Mouse (Mus musculus) MEL (cell line): ENCODE data around the gene Ngly1. TPM values are rescaled to one million over a fixed set of nuclear protein-coding genes. Genes with fewer than 3 reads are reported as not detected.
A peak's percentile ranks its signal among the peaks of the same experiment; 100 is the strongest.

Source experiments
- DNase-seq: peaks from one replicate; pipeline ENCODE4 v3.0.0; 2011; ENCODE audit warnings: low read depth, low spot score
- H3K27ac ChIP-seq: 2 replicates; pipeline ENCODE4 v1.5.1; 2012; ENCODE audit warnings: low read depth, mild to moderate bottlenecking, control low read depth, low read length, moderate library complexity; ENCODE audit not compliant: control insufficient read depth
- H3K27me3 ChIP-seq, 2 experiments: fragments of 150-350 bp in 1 of 2; sonication (generic) in 1 of 2; 2 replicates each; pipeline ENCODE4 v1.6.1; 2012; ENCODE audit warnings: low read length in 2 of 2, mild to moderate bottlenecking in 2 of 2, improper control_type of control experiment in 1 of 2, moderate library complexity in 1 of 2; ENCODE audit not compliant: insufficient read depth in 2 of 2, control insufficient read depth in 1 of 2
- H3K36me3 ChIP-seq, 2 experiments: 2 replicates each; pipeline ENCODE4 v1.6.1; 2012 to 2014; ENCODE audit warnings: low read length in 2 of 2, improper control_type of control experiment in 1 of 2, inconsistent platforms in 1 of 2, mild to moderate bottlenecking in 1 of 2; ENCODE audit not compliant: insufficient read depth in 2 of 2, control insufficient read depth in 1 of 2
- H3K4me1 ChIP-seq, 2 experiments: fragments of 150-350 bp in 1 of 2; sonication (generic) in 1 of 2; 2 replicates each; pipeline ENCODE4 v1.6.1; 2012; ENCODE audit warnings: low read length in 2 of 2, improper control_type of control experiment in 1 of 2, mild to moderate bottlenecking in 1 of 2; ENCODE audit not compliant: insufficient read depth in 2 of 2, control insufficient read depth in 1 of 2
- H3K4me3 ChIP-seq, 2 experiments: fragments of 150-350 bp in 1 of 2; sonication (generic) in 1 of 2; 2 replicates each; pipeline ENCODE4 v1.5.1; 2012; ENCODE audit warnings: low read depth in 2 of 2, low read length in 2 of 2, mild to moderate bottlenecking in 2 of 2, moderate library complexity in 2 of 2, control low read depth in 1 of 2, improper control_type of control experiment in 1 of 2; ENCODE audit not compliant: control insufficient read depth in 1 of 2, insufficient read depth in 1 of 2
- H3K79me2 ChIP-seq: 2 replicates; pipeline ENCODE4 v1.6.1; 2012; ENCODE audit warnings: mild to moderate bottlenecking, low read length, moderate library complexity; ENCODE audit not compliant: control insufficient read depth, poor library complexity, insufficient read depth
- H3K9ac ChIP-seq: 2 replicates; pipeline ENCODE4 v1.6.1; 2012; ENCODE audit warnings: low read depth, mild to moderate bottlenecking, control low read depth, low read length, moderate library complexity; ENCODE audit not compliant: control insufficient read depth, poor library complexity, severe bottlenecking
- H3K9me3 ChIP-seq: fragments of 150-350 bp; sonication (generic); replicated peaks from 2 replicates; pipeline ENCODE4 v1.6.1; 2012; ENCODE audit warnings: mild to moderate bottlenecking, low read length, improper control_type of control experiment, moderate library complexity; ENCODE audit not compliant: insufficient read depth
- BHLHE40 ChIP-seq: IDR thresholded peaks from 2 replicates; pipeline ENCODE4 v1.6.1; 2012; ENCODE audit warnings: low read depth, mild to moderate bottlenecking, inconsistent platforms, low read length, improper control_type of control experiment, borderline replicate concordance
- CHD1 ChIP-seq: IDR thresholded peaks from 2 replicates; pipeline ENCODE4 v1.6.1; 2012; ENCODE audit warnings: low read depth, mild to moderate bottlenecking, inconsistent platforms, low read length, improper control_type of control experiment
- CHD2 ChIP-seq: IDR thresholded peaks from 2 replicates; pipeline ENCODE4 v1.6.1; 2011; ENCODE audit warnings: low read length, improper control_type of control experiment
- CTCF ChIP-seq, 3 experiments: IDR thresholded peaks in 2 of 3; conservative IDR thresholded peaks in 1 of 3; 2 replicates each; pipeline ENCODE4 v1.5.1; 2011 to 2012; ENCODE audit warnings: low read length in 3 of 3, low read depth in 2 of 3, mild to moderate bottlenecking in 2 of 3, improper control_type of control experiment in 1 of 3, inconsistent platforms in 1 of 3, mixed read lengths in 1 of 3, moderate library complexity in 1 of 3; ENCODE audit not compliant: control insufficient read depth in 1 of 3, insufficient read depth in 1 of 3, poor library complexity in 1 of 3, severe bottlenecking in 1 of 3
- E2F4 ChIP-seq: IDR thresholded peaks from 2 replicates; pipeline ENCODE4 v1.6.1; 2011; ENCODE audit warnings: low read depth, low read length, improper control_type of control experiment, borderline replicate concordance
- ELF1 ChIP-seq: IDR thresholded peaks from 2 replicates; pipeline ENCODE4 v1.6.1; 2014; ENCODE audit warnings: low read depth, mild to moderate bottlenecking, inconsistent platforms, low read length, improper control_type of control experiment, moderate library complexity
- EP300 ChIP-seq, 2 experiments: IDR thresholded peaks; 2 replicates each; pipeline ENCODE4 v1.6.1; 2011; ENCODE audit warnings: improper control_type of control experiment in 2 of 2, low read length in 2 of 2, low read depth in 1 of 2, mild to moderate bottlenecking in 1 of 2
- ETS1 ChIP-seq: IDR thresholded peaks from 2 replicates; pipeline ENCODE4 v1.6.1; 2012; ENCODE audit warnings: low read depth, mild to moderate bottlenecking, inconsistent platforms, low read length, improper control_type of control experiment, moderate library complexity
- GABPA ChIP-seq: IDR thresholded peaks from 2 replicates; pipeline ENCODE4 v1.6.1; 2012; ENCODE audit warnings: low read depth, mild to moderate bottlenecking, inconsistent platforms, low read length, improper control_type of control experiment, moderate library complexity
- GATA1 ChIP-seq: IDR thresholded peaks from 2 replicates; pipeline ENCODE4 v1.6.1; 2011; ENCODE audit warnings: low read depth, low read length, improper control_type of control experiment
- JUND ChIP-seq: IDR thresholded peaks from 2 replicates; pipeline ENCODE4 v1.6.1; 2011; ENCODE audit warnings: low read depth, mild to moderate bottlenecking, improper control_type of control experiment, low read length
- KAT2A ChIP-seq: conservative IDR thresholded peaks from 2 replicates; pipeline ENCODE4 v1.6.1; 2012; ENCODE audit warnings: low read depth, low read length, improper control_type of control experiment, inconsistent platforms
- MAFK ChIP-seq: IDR thresholded peaks from 2 replicates; pipeline ENCODE4 v1.6.1; 2011; ENCODE audit warnings: low read depth, mild to moderate bottlenecking, low read length, improper control_type of control experiment, borderline replicate concordance
- MAX ChIP-seq: IDR thresholded peaks from 2 replicates; pipeline ENCODE4 v1.6.1; 2011; ENCODE audit warnings: low read length, improper control_type of control experiment
- MAZ ChIP-seq: IDR thresholded peaks from 2 replicates; pipeline ENCODE4 v1.6.1; 2012; ENCODE audit warnings: low read depth, mild to moderate bottlenecking, inconsistent platforms, low read length, improper control_type of control experiment
- MEF2A ChIP-seq: IDR thresholded peaks from 2 replicates; pipeline ENCODE4 v1.6.1; 2014; ENCODE audit warnings: low read depth, mild to moderate bottlenecking, inconsistent platforms, low read length, improper control_type of control experiment; ENCODE audit not compliant: poor library complexity, insufficient replicate concordance, severe bottlenecking; ENCODE audit errors: extremely low read depth
- MXI1 ChIP-seq: IDR thresholded peaks from 2 replicates; pipeline ENCODE4 v1.6.1; 2011; ENCODE audit warnings: mild to moderate bottlenecking, low read depth, low read length, improper control_type of control experiment
- MYB ChIP-seq: IDR thresholded peaks from 2 replicates; pipeline ENCODE4 v1.6.1; 2011; ENCODE audit warnings: mild to moderate bottlenecking, low read depth, low read length, improper control_type of control experiment
- MYC ChIP-seq: IDR thresholded peaks from 2 replicates; pipeline ENCODE4 v1.6.1; 2011; ENCODE audit warnings: low read depth, mild to moderate bottlenecking, low read length, improper control_type of control experiment, moderate library complexity
- NRF1 ChIP-seq: IDR thresholded peaks from 2 replicates; pipeline ENCODE4 v1.6.1; 2014; ENCODE audit warnings: low read depth, mild to moderate bottlenecking, inconsistent platforms, low read length, improper control_type of control experiment, moderate library complexity; ENCODE audit not compliant: poor library complexity, insufficient read depth, severe bottlenecking
- POLR2AphosphoS2 ChIP-seq: IDR thresholded peaks from 2 replicates; pipeline ENCODE4 v1.6.1; 2011; ENCODE audit warnings: low read length, improper control_type of control experiment
- POLR2AphosphoS5 ChIP-seq: IDR thresholded peaks from 2 replicates; pipeline ENCODE4 v1.6.1; 2012; ENCODE audit warnings: low read depth, borderline replicate concordance, mild to moderate bottlenecking, inconsistent platforms, low read length, moderate library complexity, mixed read lengths
- RAD21 ChIP-seq: IDR thresholded peaks from 2 replicates; pipeline ENCODE4 v1.6.1; 2011; ENCODE audit warnings: mild to moderate bottlenecking, low read depth, low read length, improper control_type of control experiment
- RCOR1 ChIP-seq: IDR thresholded peaks from 2 replicates; pipeline ENCODE4 v1.6.1; 2012; ENCODE audit warnings: low read depth, mild to moderate bottlenecking, inconsistent platforms, low read length, improper control_type of control experiment
- SIN3A ChIP-seq: IDR thresholded peaks from 2 replicates; pipeline ENCODE4 v1.6.1; 2012; ENCODE audit warnings: low read length, improper control_type of control experiment, inconsistent platforms
- SMC3 ChIP-seq: IDR thresholded peaks from 2 replicates; pipeline ENCODE4 v1.6.1; 2011; ENCODE audit warnings: low read depth, low read length, improper control_type of control experiment
- TAL1 ChIP-seq: IDR thresholded peaks from 2 replicates; pipeline ENCODE4 v1.6.1; 2012; ENCODE audit warnings: mild to moderate bottlenecking, inconsistent platforms, low read length, moderate library complexity, mixed read lengths
- TBP ChIP-seq: IDR thresholded peaks from 2 replicates; pipeline ENCODE4 v1.8.0; 2011; ENCODE audit warnings: low read depth, low read length, improper control_type of control experiment
- TCF12 ChIP-seq: IDR thresholded peaks from 2 replicates; pipeline ENCODE4 v1.6.1; 2014; ENCODE audit warnings: low read depth, mild to moderate bottlenecking, inconsistent platforms, low read length, improper control_type of control experiment, moderate library complexity
- UBTF ChIP-seq: IDR thresholded peaks from 2 replicates; pipeline ENCODE4 v1.6.1; 2012; ENCODE audit warnings: low read depth, mild to moderate bottlenecking, inconsistent platforms, low read length, improper control_type of control experiment, moderate library complexity, borderline replicate concordance; ENCODE audit not compliant: insufficient read depth
- ZKSCAN1 ChIP-seq: IDR thresholded peaks from 2 replicates; pipeline ENCODE4 v1.6.1; 2012; ENCODE audit warnings: low read depth, mild to moderate bottlenecking, inconsistent platforms, low read length, improper control_type of control experiment, moderate library complexity
- ZMIZ1 ChIP-seq: IDR thresholded peaks from 2 replicates; pipeline ENCODE4 v1.6.1; 2012; ENCODE audit warnings: low read depth, mild to moderate bottlenecking, inconsistent platforms, low read length, improper control_type of control experiment, moderate library complexity
- polyA plus RNA-seq, 2 experiments: library from polyadenylated mRNA; stranded (reverse) in 1 of 2; unstranded in 1 of 2; fragments of >175 nt in 1 of 2; fragments of >200 nt in 1 of 2; gene quantifications; 2 replicates each; pipeline versions ENCODE4 v1.2.1 to v1.2.4; 2012; ENCODE audit warnings: low replicate concordance in 2 of 2, low read depth in 1 of 2; ENCODE audit not compliant: insufficient read length in 2 of 2, insufficient read depth in 1 of 2, missing spikeins in 1 of 2
- total RNA-seq: library from RNA; depleted of rRNA; stranded (reverse); fragments of 300-350 nt; gene quantifications from 2 replicates; pipeline ENCODE4 v1.2.3, GENCODE M21; 2012

Ngly1 gene
- total and polyA plus RNA-seq, 3 experiments = 26.7 to 28.7 TPM; not detected in 1

DNA sequence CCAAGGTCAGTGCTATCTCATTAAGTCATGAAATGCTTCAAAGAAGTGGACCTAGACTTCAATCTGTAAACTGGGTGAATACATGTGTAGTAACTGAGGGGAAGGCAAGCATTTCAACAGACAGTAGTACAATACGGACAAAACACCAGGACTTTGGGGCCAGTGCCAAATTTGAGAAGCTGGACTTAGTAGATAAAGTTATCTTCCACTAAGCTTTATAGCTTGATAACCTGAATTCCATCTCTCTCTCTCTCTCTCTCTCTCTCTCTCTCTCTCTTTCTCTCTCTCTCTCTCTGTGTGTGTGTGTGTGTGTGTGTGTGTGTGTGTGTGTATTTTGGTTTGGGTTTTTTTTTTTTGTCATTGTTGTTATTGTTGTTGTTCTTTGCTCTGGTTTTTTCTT is 4.0 kb upstream of the Ngly1 start (continued):
- TF ChIP-seq GABPA (no peak), ZMIZ1 (no peak), POLR2AphosphoS5 (no peak), CHD1 (no peak), TAL1 (peak; percentile 81), ETS1 (peak; percentile 90), MAX (no peak), CHD2 (no peak), TCF12 (peak; percentile 96), EP300 (IDR thresholded peaks at IDR 0.05; ENCODE audit: low read depth in 1 of 2, low read length in 2 of 2) (peak; percentile 88 to 89), CTCF (IDR thresholded peaks at IDR 0.05 in 2 of 3, conservative IDR thresholded peaks at IDR 0.05 in 1 of 3; ENCODE audit: control insufficient read depth in 1 of 3, insufficient read depth in 1 of 3, low read depth in 2 of 3, low read length in 3 of 3, poor library complexity in 1 of 3, severe bottlenecking in 1 of 3) (no peak), UBTF (no peak), E2F4 (no peak)

DNA sequence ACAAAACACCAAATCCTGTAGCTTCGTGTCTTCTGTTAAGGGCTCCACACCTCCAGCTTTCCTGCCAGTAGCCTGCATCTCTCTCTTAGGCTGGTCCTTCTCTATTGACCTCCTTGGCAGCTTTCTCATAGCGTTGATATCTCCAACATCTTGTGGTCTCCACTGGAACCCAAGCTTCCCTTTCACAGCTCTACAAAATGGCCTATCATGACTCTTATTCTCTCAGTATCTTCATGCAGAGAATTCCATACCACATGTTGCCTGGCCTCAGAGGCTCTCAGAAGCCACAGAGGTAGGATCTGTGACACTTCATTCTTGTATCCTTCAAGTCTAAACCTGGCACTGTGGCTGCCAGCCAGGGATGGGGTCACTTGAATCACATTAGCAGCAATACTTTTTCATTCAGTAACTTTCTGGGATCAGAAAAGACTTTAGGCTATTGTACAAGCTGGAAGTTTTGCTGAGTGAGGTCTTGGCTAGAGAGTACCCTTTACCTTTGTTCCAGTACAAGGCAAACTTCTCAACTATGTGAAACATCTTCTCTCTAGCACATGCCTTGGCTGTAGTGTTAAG is 2.7 kb upstream of the Ngly1 start:
- no peaks in the 10 kb centered on the region for H3K9me3 ChIP-seq
- no peaks in the 10 kb centered on the region for H3K27me3 ChIP-seq
- DNase-seq = peak; percentile 63
- H3K4me3 ChIP-seq = no peak overlapping the region
- H3K79me2 ChIP-seq = peaks cover 8% of the 10 kb centered on the region
- H3K9ac ChIP-seq = no peak overlapping the region
- H3K4me1 ChIP-seq = peaks cover 30 to 32% of the 10 kb centered on the region in 2 experiments
- H3K36me3 ChIP-seq = peaks cover 0 to 50% of the 10 kb centered on the region in 2 experiments; a peak in 2 of 4 replicates
- peak overlapping the region; percentile 53 for H3K27ac ChIP-seq
- TF ChIP-seq ZKSCAN1 (no peak), CHD1 (no peak), MEF2A (no peak), GATA1 (peak; percentile 45; the same call in 1 of the 2 replicates), TBP (no peak), JUND (peak; percentile 46; the same call in 1 of the 2 replicates), TAL1 (no peak), TCF12 (peak; percentile 56), ZMIZ1 (no peak), ELF1 (no peak), SIN3A (peak; percentile 64), RCOR1 (peak; percentile 62), GABPA (no peak), NRF1 (no peak), MAFK (no peak), CHD2 (no peak), MAZ (no peak), KAT2A (no peak), E2F4 (no peak), BHLHE40 (no peak), RAD21 (no peak), UBTF (no peak), EP300 (IDR thresholded peaks at IDR 0.05; ENCODE audit: low read depth in 1 of 2, low read length in 2 of 2) (peak in 1 of 2 experiments; percentile 62; a peak in 3 of 4 replicates), POLR2AphosphoS2 (no peak), MYB (no peak), ETS1 (peak; percentile 65), CTCF (IDR thresholded peaks at IDR 0.05 in 2 of 3, conservative IDR thresholded peaks at IDR 0.05 in 1 of 3; ENCODE audit: control insufficient read depth in 1 of 3, insufficient read depth in 1 of 3, low read depth in 2 of 3, low read length in 3 of 3, poor library complexity in 1 of 3, severe bottlenecking in 1 of 3) (no peak), MXI1 (peak; percentile 61; the same call in 1 of the 2 replicates), MAX (no peak), SMC3 (no peak), MYC (no peak)
